Mouse (Mus musculus) myocyte (in vitro differentiated cells): Measurements from ENCODE around the gene Gns.

Experiments used
- E2F4 ChIP-seq: IDR thresholded peaks from one replicate; pipeline ENCODE4 v1.6.1; 2011; ENCODE audit warnings: mild to moderate bottlenecking, control low read depth, moderate library complexity; ENCODE audit not compliant: insufficient read depth
- MAX ChIP-seq: IDR thresholded peaks from one replicate; pipeline ENCODE4 v1.6.1; 2011; ENCODE audit warnings: low read depth, mild to moderate bottlenecking, control low read depth
- MYOG ChIP-seq, 3 experiments: IDR thresholded peaks; one replicate each; pipeline ENCODE4 v1.6.1; 2011; ENCODE audit warnings: control low read depth in 2 of 3, low read depth in 2 of 3, mild to moderate bottlenecking in 2 of 3; ENCODE audit not compliant: insufficient read length in 2 of 3, control insufficient read depth in 1 of 3, insufficient read depth in 1 of 3
- POLR2A ChIP-seq: IDR thresholded peaks from one replicate; pipeline ENCODE4 v1.6.1; 2011; ENCODE audit warnings: low read depth, mild to moderate bottlenecking, control low read depth, moderate library complexity; ENCODE audit not compliant: insufficient read length
- POLR2AphosphoS2 ChIP-seq: IDR thresholded peaks from one replicate; pipeline ENCODE4 v1.6.1; 2011; ENCODE audit warnings: low read depth, control low read depth; ENCODE audit not compliant: insufficient read length
- REST ChIP-seq: IDR thresholded peaks from one replicate; pipeline ENCODE4 v1.6.1; 2011; ENCODE audit warnings: mild to moderate bottlenecking, control low read depth, moderate library complexity; ENCODE audit not compliant: insufficient read depth, insufficient read length
- TCF3 ChIP-seq: IDR thresholded peaks from one replicate; pipeline ENCODE4 v1.6.1; 2011; ENCODE audit warnings: low read depth, control low read depth; ENCODE audit not compliant: insufficient read length
- USF1 ChIP-seq: IDR thresholded peaks from one replicate; pipeline ENCODE4 v1.6.1; 2011; ENCODE audit warnings: low read depth, mild to moderate bottlenecking, control low read depth, moderate library complexity

DNA sequence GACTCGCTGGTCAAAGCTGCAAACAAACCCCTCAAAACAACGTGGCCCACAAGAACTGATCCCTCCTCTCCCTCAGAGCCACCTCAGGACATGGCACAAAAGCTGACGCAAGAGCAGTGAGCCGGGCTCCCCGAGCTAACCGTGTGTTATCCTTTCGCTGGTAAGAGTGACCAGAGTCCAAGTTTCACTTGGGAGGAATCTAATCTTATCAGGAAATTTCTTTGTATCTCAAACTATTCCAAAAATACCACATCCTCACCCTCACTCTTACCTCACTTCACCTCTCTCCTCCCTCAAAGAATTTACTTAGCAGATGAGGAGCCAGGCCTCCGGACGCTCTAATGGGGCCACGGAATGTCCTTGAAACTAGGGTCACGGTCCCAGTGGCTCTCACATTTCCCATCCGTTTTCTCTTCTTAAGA, 74.4 kb downstream of the Gns start:
- TF ChIP-seq E2F4 (no peak), MAX (no peak), TCF3 (no peak), POLR2A (no peak), REST (no peak), USF1 (no peak), MYOG (IDR thresholded peaks at IDR 0.05; ENCODE audit: control insufficient read depth in 1 of 3, insufficient read depth in 1 of 3, insufficient read length in 2 of 3, low read depth in 2 of 3) (no peak), POLR2AphosphoS2 (no peak)
